Mouse (Mus musculus): ENCODE results near the gene Myo1d. TPM values are rescaled to one million over a fixed set of nuclear protein-coding genes. Genes with fewer than 3 reads are reported as not detected.
A peak's percentile ranks its signal among the peaks of the same experiment; 100 is the strongest.

Myo1d gene
- polyA plus RNA-seq, 1 experiment from 2014 or later: 14.4 TPM

DNA sequence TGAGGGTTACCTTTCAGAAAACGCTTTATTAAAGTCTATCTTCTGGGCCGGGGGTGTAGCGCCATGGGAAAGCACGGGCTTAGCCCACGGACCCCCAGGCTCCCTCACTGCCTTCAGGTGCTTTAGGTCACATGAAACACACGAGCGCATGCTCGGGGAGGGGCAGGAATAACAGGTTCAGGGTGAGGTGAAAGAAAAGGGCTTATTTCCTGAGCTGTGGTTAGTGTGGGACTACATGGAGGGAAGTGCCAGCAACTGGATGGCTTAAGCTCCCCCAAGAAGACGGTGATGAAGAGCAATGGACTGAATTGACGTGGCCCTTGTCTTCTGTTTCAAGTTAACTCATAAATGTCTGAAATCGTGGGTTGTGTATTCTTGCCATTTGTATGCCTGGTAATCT is 226.8 kb downstream of the Myo1d start:
- H3K4me1 ChIP-seq: no peaks in the 10 kb centered on the region
- 70% methylated on average over 11 of the region's 11 CpGs for WGBS
- no peaks in the 10 kb centered on the region for H3K36me3 ChIP-seq
- H3K27me3 ChIP-seq: no peaks in the 10 kb centered on the region
- H3K4me2 ChIP-seq: no peak overlapping the region
- no peak overlapping the region for H3K4me3 ChIP-seq (replicated peaks)
- no peak overlapping the region for H3K9ac ChIP-seq
- ATAC-seq (replicated peaks; ENCODE audit: low FRiP score): no peak
- no peak overlapping the region for H3K27ac ChIP-seq
- H3K9me3 ChIP-seq (replicated peaks): no peaks in the 10 kb centered on the region

DNA sequence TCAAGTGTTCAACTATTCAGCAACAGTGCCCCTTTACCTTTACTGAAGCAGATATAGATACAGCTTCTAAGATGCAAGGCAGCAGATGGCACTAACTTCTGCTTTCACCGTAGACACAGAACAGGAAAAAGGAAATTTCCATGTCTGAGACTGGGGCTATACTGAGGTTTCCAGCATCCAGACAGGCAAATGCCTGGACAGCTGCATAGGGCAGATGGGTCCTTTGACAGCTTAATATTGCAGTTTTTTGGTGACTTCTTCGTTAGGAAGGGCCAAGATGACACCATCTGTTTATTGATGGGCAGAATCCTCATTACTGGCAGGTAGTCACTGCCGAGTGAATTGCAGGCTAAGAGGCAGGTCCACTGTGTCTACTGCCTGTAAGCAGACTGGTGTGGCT is 228.2 kb downstream of the Myo1d start:
- H3K9me3 ChIP-seq (replicated peaks): no peaks in the 10 kb centered on the region
- no peaks in the 10 kb centered on the region for H3K4me1 ChIP-seq
- no peaks in the 10 kb centered on the region for H3K27me3 ChIP-seq
- H3K4me3 ChIP-seq (replicated peaks): no peak overlapping the region
- no peak for ATAC-seq (replicated peaks; ENCODE audit: low FRiP score)
- H3K36me3 ChIP-seq: no peaks in the 10 kb centered on the region
- H3K9ac ChIP-seq: no peak overlapping the region
- H3K27ac ChIP-seq: no peak overlapping the region
- H3K4me2 ChIP-seq: no peak overlapping the region
- 57% methylated on average over 3 of the region's 3 CpGs for WGBS

GRCm38 (mm10) chr11:80550264-80550663 is 229.6 kb downstream of the Myo1d start:
- ATAC-seq (replicated peaks; ENCODE audit: low FRiP score): no peak
- no peak overlapping the region for H3K4me2 ChIP-seq
- WGBS: 78% methylated on average over 10 of the region's 10 CpGs

DNA sequence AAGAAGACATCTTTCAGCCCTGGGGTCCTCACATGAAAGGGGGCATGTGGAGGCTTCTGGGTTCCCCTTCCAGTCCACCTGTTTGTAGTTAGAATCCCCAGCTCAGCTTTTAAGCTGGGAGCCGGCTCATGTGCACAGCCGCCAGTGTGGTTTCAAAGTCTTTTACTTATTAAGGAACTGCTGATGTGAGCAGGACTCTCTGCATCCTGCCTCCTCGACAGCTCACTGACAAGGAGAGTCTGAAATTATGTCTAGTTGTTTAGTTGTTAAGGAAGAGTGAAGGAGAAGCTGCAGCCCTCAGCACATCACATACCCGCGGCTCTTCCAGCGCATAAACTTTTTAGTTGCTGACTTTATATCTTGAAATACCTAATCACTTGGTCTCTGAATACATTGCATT is 230.0 kb downstream of the Myo1d start:
- Histone ChIP-seq H3K27me3 (no peaks in the 10 kb centered on the region), H3K4me2 (no peak overlapping the region), H3K4me1 (no peaks in the 10 kb centered on the region), H3K9ac (no peak overlapping the region), H3K9me3 (replicated peaks) (no peaks in the 10 kb centered on the region), H3K4me3 (replicated peaks) (no peak overlapping the region), H3K36me3 (no peaks in the 10 kb centered on the region), H3K27ac (no peak overlapping the region)
- 71% methylated on average over 6 of the region's 6 CpGs for WGBS
- no peak for ATAC-seq (replicated peaks; ENCODE audit: low FRiP score)

More at GRCm38 (mm10) chr11:80550264-80550663, 229.6 kb downstream of the Myo1d start:
- Histone ChIP-seq H3K27me3 (no peaks in the 10 kb centered on the region), H3K9me3 (replicated peaks) (no peaks in the 10 kb centered on the region), H3K9ac (no peak overlapping the region), H3K27ac (no peak overlapping the region), H3K4me3 (replicated peaks) (no peak overlapping the region), H3K36me3 (no peaks in the 10 kb centered on the region), H3K4me1 (no peaks in the 10 kb centered on the region)

GRCm38 (mm10) chr11:80546233-80546632 is 233.6 kb downstream of the Myo1d start:
- Histone ChIP-seq H3K27me3 (no peaks in the 10 kb centered on the region), H3K4me1 (no peaks in the 10 kb centered on the region), H3K36me3 (no peaks in the 10 kb centered on the region), H3K27ac (no peak overlapping the region), H3K9me3 (replicated peaks) (no peaks in the 10 kb centered on the region), H3K4me3 (replicated peaks) (no peak overlapping the region), H3K9ac (no peak overlapping the region), H3K4me2 (no peak overlapping the region)
- 63% methylated on average over 2 of the region's 2 CpGs for WGBS
- no peak for ATAC-seq (replicated peaks; ENCODE audit: low FRiP score)

DNA sequence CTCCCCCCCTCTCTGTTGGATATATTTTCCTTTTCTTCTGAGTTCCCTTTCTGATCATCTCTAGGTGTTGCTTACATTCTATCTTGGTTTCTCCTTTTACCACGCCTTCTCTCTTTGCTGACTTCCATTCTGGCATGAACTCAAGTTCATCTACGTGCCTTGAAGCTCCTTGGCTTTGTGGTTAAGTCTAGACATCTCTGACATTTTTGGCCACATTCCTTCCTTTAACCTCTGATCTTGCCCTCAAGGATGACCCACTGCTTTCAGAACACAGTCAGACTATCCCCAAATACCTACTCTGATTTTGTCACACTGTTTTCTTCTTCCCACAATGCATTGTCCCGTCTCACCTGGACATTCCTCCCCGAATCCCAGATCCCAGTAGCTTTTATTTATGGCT is 240.8 kb downstream of the Myo1d start:
- H3K4me1 ChIP-seq: no peaks in the 10 kb centered on the region
- H3K4me2 ChIP-seq: no peak overlapping the region
- no peak for ATAC-seq (replicated peaks; ENCODE audit: low FRiP score)
- 81% methylated on average over 4 of the region's 4 CpGs for WGBS
- H3K9ac ChIP-seq: no peak overlapping the region
- H3K27me3 ChIP-seq: no peaks in the 10 kb centered on the region
- H3K27ac ChIP-seq: no peak overlapping the region
- H3K4me3 ChIP-seq (replicated peaks): no peak overlapping the region
- no peaks in the 10 kb centered on the region for H3K9me3 ChIP-seq (replicated peaks)
- H3K36me3 ChIP-seq: no peaks in the 10 kb centered on the region

- H3K27me3 ChIP-seq: no peaks in the 10 kb centered on the region
- H3K36me3 ChIP-seq: no peaks in the 10 kb centered on the region
- no peak overlapping the region for H3K4me2 ChIP-seq
- H3K9me3 ChIP-seq (replicated peaks): no peaks in the 10 kb centered on the region
- no peak overlapping the region for H3K27ac ChIP-seq
- 31% methylated on average over 1 of the region's 1 CpGs for WGBS
- H3K4me1 ChIP-seq: no peaks in the 10 kb centered on the region
- no peak overlapping the region for H3K4me3 ChIP-seq (replicated peaks)
- no peak overlapping the region for H3K9ac ChIP-seq
- ATAC-seq (replicated peaks; ENCODE audit: low FRiP score): no peak
These were observed 246.9 kb downstream of the Myo1d start for GRCm38 (mm10) chr11:80532966-80533365.

- Histone ChIP-seq H3K4me3 (replicated peaks) (no peak overlapping the region), H3K27me3 (no peaks in the 10 kb centered on the region)
- ATAC-seq (replicated peaks; ENCODE audit: low FRiP score): no peak
These were observed 250.7 kb downstream of the Myo1d start for GRCm38 (mm10) chr11:80529149-80529548.

GRCm38 (mm10) chr11:80527697-80528096 is 252.1 kb downstream of the Myo1d start:
- no peak for ATAC-seq (replicated peaks; ENCODE audit: low FRiP score)
- no peak overlapping the region for H3K9ac ChIP-seq
- H3K27me3 ChIP-seq: no peaks in the 10 kb centered on the region
- 0 out of 2 replicates have a peak, but pooled peaks cover 4% of the 10 kb centered on the region for H3K4me1 ChIP-seq
- H3K4me3 ChIP-seq (replicated peaks): no peak overlapping the region
- H3K36me3 ChIP-seq: no peaks in the 10 kb centered on the region
- no peak overlapping the region for H3K4me2 ChIP-seq
- no peaks in the 10 kb centered on the region for H3K9me3 ChIP-seq (replicated peaks)
- H3K27ac ChIP-seq: no peak overlapping the region

More at GRCm38 (mm10) chr11:80529149-80529548, 250.7 kb downstream of the Myo1d start:
- H3K4me1 ChIP-seq: no peaks in the 10 kb centered on the region
- no peaks in the 10 kb centered on the region for H3K36me3 ChIP-seq
- 79% methylated on average over 8 of the region's 8 CpGs for WGBS
- no peak overlapping the region for H3K4me2 ChIP-seq
- no peak overlapping the region for H3K27ac ChIP-seq
- no peak overlapping the region for H3K9ac ChIP-seq
- no peaks in the 10 kb centered on the region for H3K9me3 ChIP-seq (replicated peaks)

- Histone ChIP-seq H3K36me3 (no peaks in the 10 kb centered on the region), H3K9me3 (replicated peaks) (no peaks in the 10 kb centered on the region), H3K4me3 (replicated peaks) (no peak overlapping the region), H3K4me2 (no peak overlapping the region), H3K27me3 (no peaks in the 10 kb centered on the region), H3K27ac (no peak overlapping the region), H3K4me1 (0 out of 2 replicates have a peak, but pooled peaks cover 4% of the 10 kb centered on the region), H3K9ac (no peak overlapping the region)
- no peak for ATAC-seq (replicated peaks; ENCODE audit: low FRiP score)
- WGBS: 90% methylated on average over 5 of the region's 5 CpGs
These were observed 255.6 kb downstream of the Myo1d start for GRCm38 (mm10) chr11:80524213-80524612.

GRCm38 (mm10) chr11:80523410-80523809 is 256.4 kb downstream of the Myo1d start:
- H3K27ac ChIP-seq: peak overlapping the region; percentile 32; the same call in 1 of the 2 replicates
- 66% methylated on average over 4 of the region's 4 CpGs for WGBS
- no peak overlapping the region for H3K4me2 ChIP-seq
- H3K4me3 ChIP-seq (replicated peaks): no peak overlapping the region
- no peaks in the 10 kb centered on the region for H3K27me3 ChIP-seq
- no peak overlapping the region for H3K9ac ChIP-seq
- no peak for ATAC-seq (replicated peaks; ENCODE audit: low FRiP score)
- H3K4me1 ChIP-seq: 0 out of 2 replicates have a peak, but pooled peaks cover 7% of the 10 kb centered on the region
- no peaks in the 10 kb centered on the region for H3K9me3 ChIP-seq (replicated peaks)
- no peaks in the 10 kb centered on the region for H3K36me3 ChIP-seq

- Histone ChIP-seq H3K27me3 (no peaks in the 10 kb centered on the region), H3K36me3 (no peaks in the 10 kb centered on the region), H3K4me2 (no peak overlapping the region), H3K9me3 (replicated peaks) (no peaks in the 10 kb centered on the region), H3K27ac (peak overlapping the region; percentile 28; the same call in 1 of the 2 replicates), H3K4me1 (0 out of 2 replicates have a peak, but pooled peaks cover 9% of the 10 kb centered on the region), H3K4me3 (replicated peaks) (no peak overlapping the region), H3K9ac (no peak overlapping the region)
- no peak for ATAC-seq (replicated peaks; ENCODE audit: low FRiP score)
- WGBS: 37% methylated on average over 2 of the region's 2 CpGs
These were observed 257.0 kb downstream of the Myo1d start for GRCm38 (mm10) chr11:80522852-80523251.

- Histone ChIP-seq H3K4me2 (no peak overlapping the region), H3K36me3 (no peaks in the 10 kb centered on the region)
- ATAC-seq (replicated peaks; ENCODE audit: low FRiP score): no peak
These were observed 258.7 kb downstream of the Myo1d start for GRCm38 (mm10) chr11:80521148-80521547.

More at GRCm38 (mm10) chr11:80521148-80521547, 258.7 kb downstream of the Myo1d start:
- Histone ChIP-seq H3K9me3 (replicated peaks) (no peaks in the 10 kb centered on the region), H3K4me1 (0 out of 2 replicates have a peak, but pooled peaks cover 9% of the 10 kb centered on the region), H3K4me3 (replicated peaks) (no peak overlapping the region), H3K27ac (no peak overlapping the region), H3K27me3 (no peaks in the 10 kb centered on the region), H3K9ac (no peak overlapping the region)
- WGBS: 72% methylated on average over 2 of the region's 2 CpGs
